ENCODE assay signal across 20 mouse cellular contexts in genomic region chr9:58955507-58955906, GRCm38 (mm10).
A peak's percentile ranks its signal among the peaks of the same experiment; 100 is the strongest.
DNase-seq lines count a peak whose midpoint lies in the region; ATAC-seq and TF ChIP-seq lines count a peak whose summit lies in the region.
"Had no signal": no experiment of that assay in that cellular context is flagged by ENCODE, and none has a peak within 500 bp of the region (broad histone marks: within the 10 kb centered on the region; RNA-seq: fewer than 3 reads in every experiment).

No protein-coding gene starts in this region.

- no peak overlapping the region for H3K27ac ChIP-seq in forebrain, embryonic 14.5 days (ENCODE audit: low read depth, low read length)
- H3K27ac ChIP-seq in forebrain, embryonic 15.5 days (replicated peaks), result no peak overlapping the region
- H3K27ac ChIP-seq in layer of hippocampus, adult 2 months, result no peak overlapping the region
- no peak overlapping the region for H3K27ac ChIP-seq in liver, postnatal 0 days (ENCODE audit: low read depth)
- H3K27ac ChIP-seq: liver, embryonic 14.5 days; midbrain, embryonic 10.5 days had no signal

- peaks cover 19% of the 10 kb centered on the region for H3K36me3 ChIP-seq in forebrain, embryonic 14.5 days (ENCODE audit: control insufficient read depth, insufficient read depth, low read length)
- H3K36me3 ChIP-seq in forebrain, embryonic 15.5 days, result peaks cover 15% of the 10 kb centered on the region
- no peaks in the 10 kb centered on the region for H3K36me3 ChIP-seq in liver, postnatal 0 days (replicated peaks; ENCODE audit: insufficient read depth, low read length)

- DNase-seq in forebrain, embryonic 14.5 days (ENCODE audit: low spot score), result peak; percentile 7
- DNase-seq in layer of hippocampus, adult 2 months (ENCODE audit: low spot score in 2 of 2), result no peak
- no peak for DNase-seq in layer of hippocampus, postnatal 36 days
- peak; percentile 69 for DNase-seq in 416B (ENCODE audit: low read depth)
- DNase-seq in liver, postnatal 0 days, result no peak
- no peak for DNase-seq in cerebellum, adult 11 months
- DNase-seq: cerebellum, adult 9-10 months; heart, postnatal 36 days; kidney, postnatal 10 days; layer of hippocampus, adult 9-11 months; right cerebral cortex, postnatal 4 days; thymus, postnatal 25 days had no signal

- H3K9ac ChIP-seq in forebrain, embryonic 14.5 days (ENCODE audit: low read length), result no peak overlapping the region
- H3K9ac ChIP-seq in forebrain, embryonic 15.5 days (replicated peaks), result no peak overlapping the region
- no peak overlapping the region for H3K9ac ChIP-seq in liver, postnatal 0 days (replicated peaks)
- H3K9ac ChIP-seq: liver, embryonic 14.5 days had no signal

- H3K4me2 ChIP-seq in forebrain, embryonic 14.5 days (ENCODE audit: low read length), result no peak overlapping the region
- H3K4me2 ChIP-seq in forebrain, embryonic 15.5 days (replicated peaks), result no peak overlapping the region
- no peak overlapping the region for H3K4me2 ChIP-seq in liver, postnatal 0 days (ENCODE audit: low read depth, low read length)

- no peak overlapping the region for H3K4me3 ChIP-seq in forebrain, embryonic 14.5 days (ENCODE audit: low read depth, low read length)
- H3K4me3 ChIP-seq in forebrain, embryonic 15.5 days, result no peak overlapping the region
- no peak overlapping the region for H3K4me3 ChIP-seq in layer of hippocampus, adult 2 months
- H3K4me3 ChIP-seq in liver, postnatal 0 days (ENCODE audit: low read depth, low read length), result no peak overlapping the region
- H3K4me3 ChIP-seq: erythroblast, embryonic 14.5 days; midbrain, embryonic 10.5 days; myocyte had no signal

- H3K9me3 ChIP-seq in forebrain, embryonic 14.5 days (replicated peaks; ENCODE audit: control insufficient read depth, low read length), result no peaks in the 10 kb centered on the region
- no peaks in the 10 kb centered on the region for H3K9me3 ChIP-seq in forebrain, embryonic 15.5 days
- H3K9me3 ChIP-seq in liver, postnatal 0 days (ENCODE audit: low read length), result no peaks in the 10 kb centered on the region
- H3K9me3 ChIP-seq: midbrain, embryonic 10.5 days had no signal

- ATAC-seq in forebrain, embryonic 14.5 days, result no peak
- no peak for ATAC-seq in forebrain, embryonic 15.5 days (replicated peaks)
- no peak for ATAC-seq in liver, postnatal 0 days
- no peak for ATAC-seq in granulocyte monocyte progenitor cell, adult 5-6 weeks (replicated peaks; ENCODE audit: poor library complexity, severe bottlenecking)
- ATAC-seq: activated CD4-positive, CD25-positive, alpha-beta regulatory T cell, adult 4 months; inflammation-experienced regulatory T-cells, adult 6 months had no signal

- TF ChIP-seq EP300 in liver, postnatal 0 days (IDR thresholded peaks at IDR 0.05; ENCODE audit: low read depth), result no peak

- TF ChIP-seq CTCF in layer of hippocampus, adult 2 months (conservative IDR thresholded peaks at IDR 0.05), result 0 out of 2 replicates have a peak, but pooled peaks have one; percentile 21
- TF ChIP-seq CTCF in liver, postnatal 0 days (IDR thresholded peaks at IDR 0.05; ENCODE audit: low read depth), result peak; percentile 18

- no peaks in the 10 kb centered on the region for H3K27me3 ChIP-seq in forebrain, embryonic 14.5 days (replicated peaks; ENCODE audit: control insufficient read depth, insufficient read depth, low read length)
- H3K27me3 ChIP-seq in forebrain, embryonic 15.5 days, result no peaks in the 10 kb centered on the region
- no peaks in the 10 kb centered on the region for H3K27me3 ChIP-seq in liver, postnatal 0 days (ENCODE audit: insufficient read depth, low read length)

- WGBS in forebrain, embryonic 14.5 days, result 83% methylated on average over 3 of the region's 3 CpGs
- WGBS in forebrain, embryonic 15.5 days, result 82% methylated on average over 3 of the region's 3 CpGs
- WGBS in liver, postnatal 0 days (ENCODE audit: insufficient replicate concordance), result 29% methylated on average over 3 of the region's 3 CpGs

- no peaks in the 10 kb centered on the region for H3K4me1 ChIP-seq in forebrain, embryonic 14.5 days (ENCODE audit: control insufficient read depth, insufficient read depth, low read length)
- no peaks in the 10 kb centered on the region for H3K4me1 ChIP-seq in forebrain, embryonic 15.5 days
- no peaks in the 10 kb centered on the region for H3K4me1 ChIP-seq in liver, postnatal 0 days (ENCODE audit: insufficient read depth)
- H3K4me1 ChIP-seq: midbrain, embryonic 10.5 days had no signal

Comparison
In these comparisons a context has a peak if more than half of its experiments do, and no peak if none do; other contexts are left out.
1. DNase-seq: peak in forebrain, embryonic 14.5 days (single experiment) and 416B (single experiment); none in layer of hippocampus, adult 2 months (0 of 2), layer of hippocampus, postnatal 36 days (0 of 2), liver, postnatal 0 days (single experiment) and cerebellum, adult 11 months (single experiment).